Mouse (Mus musculus): ENCODE results near the gene Reep3.
A peak's percentile ranks its signal among the peaks of the same experiment; 100 is the strongest.

The Reep3 gene

GRCm38 (mm10) chr10:67053475-67053874, 43.3 kb downstream of the Reep3 start:
- no peak for DNase-seq (ENCODE audit: low spot score in 2 of 2)

- DNase-seq (ENCODE audit: low spot score in 2 of 2), result no peak
Observed at GRCm38 (mm10) chr10:67052429-67052828, 44.3 kb downstream of the Reep3 start.

- no peak for DNase-seq (ENCODE audit: low spot score in 2 of 2)
Observed at GRCm38 (mm10) chr10:67051466-67051865, 45.3 kb downstream of the Reep3 start.

- DNase-seq (ENCODE audit: low spot score in 2 of 2), result no peak
Observed at GRCm38 (mm10) chr10:67050766-67051165, 46.0 kb downstream of the Reep3 start.

GRCm38 (mm10) chr10:67049621-67050020, 47.1 kb downstream of the Reep3 start:
- no peak for DNase-seq (ENCODE audit: low spot score in 2 of 2)

GRCm38 (mm10) chr10:67048871-67049615, 47.7 kb downstream of the Reep3 start:
- no peak for DNase-seq (ENCODE audit: low spot score in 2 of 2)

GRCm38 (mm10) chr10:67047712-67048645, 48.8 kb downstream of the Reep3 start:
- no peak for DNase-seq (ENCODE audit: low spot score in 2 of 2)

GRCm38 (mm10) chr10:67045192-67045899, 51.4 kb downstream of the Reep3 start:
- DNase-seq (ENCODE audit: low spot score in 2 of 2), result no peak

GRCm38 (mm10) chr10:67044346-67044745, 52.4 kb downstream of the Reep3 start:
- DNase-seq (ENCODE audit: low spot score in 2 of 2), result no peak

- no peak for DNase-seq (ENCODE audit: low spot score in 2 of 2)
Observed at GRCm38 (mm10) chr10:67043236-67043635, 53.5 kb downstream of the Reep3 start.

GRCm38 (mm10) chr10:67040410-67040809, 56.3 kb downstream of the Reep3 start:
- DNase-seq (ENCODE audit: low spot score in 2 of 2), result no peak

GRCm38 (mm10) chr10:67039001-67039400, 57.7 kb downstream of the Reep3 start:
- no peak for DNase-seq (ENCODE audit: low spot score in 2 of 2)

GRCm38 (mm10) chr10:67036542-67036941, 60.2 kb downstream of the Reep3 start:
- DNase-seq (ENCODE audit: low spot score in 2 of 2), result no peak

- DNase-seq (ENCODE audit: low spot score in 2 of 2), result no peak
Observed at GRCm38 (mm10) chr10:67036141-67036540, 60.6 kb downstream of the Reep3 start.

GRCm38 (mm10) chr10:67031186-67031585, 65.6 kb downstream of the Reep3 start:
- DNase-seq (ENCODE audit: low spot score in 2 of 2), result no peak

- no peak for DNase-seq (ENCODE audit: low spot score in 2 of 2)
Observed at GRCm38 (mm10) chr10:67029297-67029696, 67.4 kb downstream of the Reep3 start.

GRCm38 (mm10) chr10:67026375-67026774, 70.4 kb downstream of the Reep3 start:
- no peak for DNase-seq (ENCODE audit: low spot score in 2 of 2)

- peak in 1 of 2 experiments; percentile 26 for DNase-seq (ENCODE audit: low spot score in 2 of 2)
Observed at GRCm38 (mm10) chr10:67025573-67026236, 71.0 kb downstream of the Reep3 start.

- no peak for DNase-seq (ENCODE audit: low spot score in 2 of 2)
Observed at GRCm38 (mm10) chr10:67024391-67024790, 72.4 kb downstream of the Reep3 start.

- DNase-seq (ENCODE audit: low spot score in 2 of 2), result no peak
Observed at GRCm38 (mm10) chr10:67023092-67023491, 73.7 kb downstream of the Reep3 start.

GRCm38 (mm10) chr10:67021494-67021893, 75.3 kb downstream of the Reep3 start:
- no peak for DNase-seq (ENCODE audit: low spot score in 2 of 2)

GRCm38 (mm10) chr10:67018875-67019274, 77.9 kb downstream of the Reep3 start:
- no peak for DNase-seq (ENCODE audit: low spot score in 2 of 2)
